Mouse (Mus musculus) lung, embryonic 16.5 days (tissue): ENCODE measurements around the gene Cd300ld3. TPM values are rescaled to one million over a fixed set of nuclear protein-coding genes. Genes with fewer than 3 reads are reported as not detected.
"Not testable (repeated sequence)": the region's sequence is repeated elsewhere in the genome, so short reads cannot be mapped to it uniquely, and the experiment has no call there.

Source experiments
- ATAC-seq: fragments of 200-750 bp; cut with Nextera tagmentation; 2 replicates; pipeline ENCODE4 v1.8.0; 2017; ENCODE audit warnings: low read depth, mild to moderate bottlenecking, moderate library complexity
- H3K27ac ChIP-seq: fragments of 300-500 bp; sonication (generic); 2 replicates; pipeline ENCODE4 v1.5.1; 2014; ENCODE audit warnings: mild to moderate bottlenecking, control low read depth, low read length
- H3K27me3 ChIP-seq: fragments of 300-500 bp; sonication (generic); 2 replicates; pipeline ENCODE4 v1.6.1; 2014; ENCODE audit warnings: low read depth, low read length, mixed read lengths; ENCODE audit not compliant: control insufficient read depth, insufficient read depth
- H3K36me3 ChIP-seq: fragments of 300-500 bp; sonication (generic); 2 replicates; pipeline ENCODE4 v1.6.1; 2014; ENCODE audit warnings: low read length; ENCODE audit not compliant: control insufficient read depth, insufficient read depth
- H3K4me1 ChIP-seq: fragments of 300-500 bp; sonication (generic); replicated peaks from 2 replicates; pipeline ENCODE4 v1.6.1; 2014; ENCODE audit warnings: low read length, mixed read lengths; ENCODE audit not compliant: control insufficient read depth, insufficient read depth
- H3K4me2 ChIP-seq: fragments of 300-500 bp; sonication (generic); 2 replicates; pipeline ENCODE4 v1.6.1; 2014; ENCODE audit warnings: low read depth, low read length, control low read depth
- H3K4me3 ChIP-seq: fragments of 300-500 bp; sonication (generic); 2 replicates; pipeline ENCODE4 v1.5.1; 2014; ENCODE audit warnings: mild to moderate bottlenecking, low read length, control low read depth
- H3K9ac ChIP-seq: fragments of 300-500 bp; sonication (generic); 2 replicates; pipeline ENCODE4 v1.6.1; 2014; ENCODE audit warnings: low read length, control low read depth
- H3K9me3 ChIP-seq: fragments of 300-500 bp; sonication (generic); 2 replicates; pipeline ENCODE4 v1.6.1; 2016; ENCODE audit warnings: low read length; ENCODE audit not compliant: control insufficient read depth
- WGBS: fragments of 180-500 bp; shearing (Covaris S2); extraction: QIAGEN DNeasy Blood & Tissue Kit; methylation state at CpG from one replicate; pipeline ENCODE4 v1.1.7; 2014; 5-methylcytosine and 5-hydroxymethylcytosine counted together
- polyA plus RNA-seq: library from polyadenylated mRNA; unstranded; fragments of >200 nt; fragmentation: Nextera tagmentation; extraction: Ambion mirVana; gene quantifications from 2 replicates; pipeline ENCODE4 v1.2.1, GENCODE M21; 2015

Gene Cd300ld3
- polyA plus RNA-seq, 1 experiment from 2014 or later: not detected

DNA sequence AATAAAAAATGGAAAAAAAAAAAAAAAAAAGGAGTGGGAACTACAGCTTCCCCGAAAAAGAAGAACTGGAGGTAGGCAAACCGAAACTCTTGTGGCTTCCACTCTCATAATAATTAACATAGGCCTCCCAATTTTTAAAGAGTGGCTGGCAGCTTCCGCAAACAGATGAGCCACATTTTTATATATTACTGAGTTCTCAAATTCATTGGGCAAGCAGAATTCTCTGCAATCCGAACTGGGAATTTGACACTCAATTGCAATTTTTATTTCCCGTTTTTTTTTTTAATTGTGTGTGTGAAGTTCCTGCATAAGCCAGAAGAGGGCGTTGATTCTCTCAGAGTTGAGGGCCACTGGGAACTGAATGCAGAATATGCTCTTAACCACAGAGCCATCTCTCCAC is 18.6 kb upstream of the Cd300ld3 start:
- WGBS: 60% methylated on average over 6 of the region's 6 CpGs
- no peaks in the 10 kb centered on the region for H3K36me3 ChIP-seq
- no peak overlapping the region for H3K4me2 ChIP-seq
- no peak overlapping the region for H3K4me3 ChIP-seq
- no peaks in the 10 kb centered on the region for H3K27me3 ChIP-seq
- H3K4me1 ChIP-seq: peaks cover 2% of the 10 kb centered on the region; the same call in 1 of the 2 replicates
- no peak overlapping the region for H3K27ac ChIP-seq
- H3K9ac ChIP-seq: no peak overlapping the region
- no peaks in the 10 kb centered on the region for H3K9me3 ChIP-seq
- ATAC-seq: no peak

DNA sequence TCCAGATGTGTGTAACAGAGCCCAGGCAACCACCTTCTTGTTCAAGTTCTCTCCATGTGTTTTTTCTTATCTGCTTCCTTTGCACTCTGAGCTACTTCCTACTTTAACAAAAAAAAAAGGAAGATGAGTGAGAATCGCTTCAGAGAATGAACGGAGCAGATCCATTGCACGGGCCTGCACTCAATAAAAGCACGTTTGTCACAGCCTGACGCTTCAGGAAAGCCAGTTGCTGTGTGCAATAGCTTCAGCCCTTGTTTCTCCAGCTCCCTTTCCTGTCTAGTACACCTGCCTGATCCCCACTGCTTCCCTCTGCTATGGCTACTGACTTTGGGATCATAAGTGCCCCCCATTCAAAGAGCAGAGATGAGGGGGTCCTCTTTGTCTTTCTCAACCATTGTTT is 13.9 kb upstream of the Cd300ld3 start, which contains the start of gene Cd300e:
Cd300e (minus strand) TSS at position 101 of the 400 bp plus-strand sequence.
- H3K9me3 ChIP-seq: no peaks in the 10 kb centered on the region
- H3K4me2 ChIP-seq: no peak within 1 kb of the TSS
- no peaks in the 10 kb centered on the region for H3K36me3 ChIP-seq
- ATAC-seq: no peak
- H3K27me3 ChIP-seq: no peaks in the 10 kb centered on the region
- no peaks in the 10 kb centered on the region for H3K4me1 ChIP-seq
- 31% methylated on average over 5 of the region's 5 CpGs for WGBS
- H3K9ac ChIP-seq: no peak within 1 kb of the TSS
- no peak within 1 kb of the TSS for H3K4me3 ChIP-seq
- no peak within 1 kb of the TSS for H3K27ac ChIP-seq

- 64% methylated on average over 2 of the region's 2 CpGs for WGBS
- Histone ChIP-seq H3K36me3 (no peaks in the 10 kb centered on the region), H3K9ac (no peak overlapping the region), H3K4me3 (no peak overlapping the region), H3K4me1 (no peaks in the 10 kb centered on the region), H3K4me2 (no peak overlapping the region), H3K27me3 (no peaks in the 10 kb centered on the region), H3K27ac (no peak overlapping the region), H3K9me3 (no peaks in the 10 kb centered on the region)
- ATAC-seq: no peak
These were observed 11.6 kb upstream of the Cd300ld3 start for GRCm38 (mm10) chr11:115059797-115060196.

- no peaks in the 10 kb centered on the region for H3K9me3 ChIP-seq
- no peak for ATAC-seq
- H3K27me3 ChIP-seq: no peaks in the 10 kb centered on the region
- no peak overlapping the region for H3K4me3 ChIP-seq
- 72% methylated on average over 4 of the region's 4 CpGs for WGBS
- H3K9ac ChIP-seq: no peak overlapping the region
- no peak overlapping the region for H3K27ac ChIP-seq
- H3K36me3 ChIP-seq: no peaks in the 10 kb centered on the region
- H3K4me1 ChIP-seq: no peaks in the 10 kb centered on the region
- no peak overlapping the region for H3K4me2 ChIP-seq
These were observed 10.5 kb upstream of the Cd300ld3 start for GRCm38 (mm10) chr11:115058701-115059100.

DNA sequence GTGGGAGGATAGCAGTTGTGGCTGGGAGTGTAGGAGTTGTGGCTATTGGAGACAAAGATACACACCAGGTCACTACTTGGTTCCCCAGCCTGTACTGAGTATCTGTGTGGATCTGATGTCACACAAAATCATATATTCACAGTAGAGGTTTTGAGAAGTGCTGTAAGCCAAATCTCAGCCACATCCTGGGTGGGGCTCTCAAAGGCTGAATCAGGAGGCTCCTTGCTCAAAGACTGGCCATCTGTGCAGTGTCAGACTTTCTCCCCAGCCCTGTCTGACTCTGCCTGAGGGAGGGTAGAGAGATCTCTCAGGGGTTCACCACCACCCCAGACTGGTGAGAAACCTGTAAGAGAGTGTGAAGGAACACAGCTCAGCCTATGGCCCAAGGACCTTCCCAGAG is 6.3 kb upstream of the Cd300ld3 start:
- no peak for ATAC-seq
- H3K4me1 ChIP-seq: no peaks in the 10 kb centered on the region

GRCm38 (mm10) chr11:115052991-115053390 is 4.8 kb upstream of the Cd300ld3 start:
- H3K4me3 ChIP-seq: no peak overlapping the region
- H3K4me2 ChIP-seq: no peak overlapping the region
- no peaks in the 10 kb centered on the region for H3K36me3 ChIP-seq
- H3K27ac ChIP-seq: no peak overlapping the region
- H3K9ac ChIP-seq: no peak overlapping the region
- H3K9me3 ChIP-seq: no peaks in the 10 kb centered on the region
- no peaks in the 10 kb centered on the region for H3K27me3 ChIP-seq
- no peak for ATAC-seq
- no peaks in the 10 kb centered on the region for H3K4me1 ChIP-seq
- 67% methylated on average over 1 of the region's 1 CpGs for WGBS

More for the DNA sequence above, 6.3 kb upstream of the Cd300ld3 start:
- no peaks in the 10 kb centered on the region for H3K36me3 ChIP-seq
- H3K9me3 ChIP-seq: no peaks in the 10 kb centered on the region
- H3K4me2 ChIP-seq: no peak overlapping the region
- H3K27me3 ChIP-seq: no peaks in the 10 kb centered on the region
- H3K4me3 ChIP-seq: no peak overlapping the region
- no peak overlapping the region for H3K9ac ChIP-seq
- H3K27ac ChIP-seq: no peak overlapping the region

GRCm38 (mm10) chr11:115052206-115052605 is 4.0 kb upstream of the Cd300ld3 start:
- no peak overlapping the region for H3K9ac ChIP-seq
- no peak overlapping the region for H3K27ac ChIP-seq
- no peaks in the 10 kb centered on the region for H3K27me3 ChIP-seq
- ATAC-seq: no peak
- H3K9me3 ChIP-seq: no peaks in the 10 kb centered on the region
- H3K4me3 ChIP-seq: no peak overlapping the region
- H3K4me1 ChIP-seq: no peaks in the 10 kb centered on the region
- 2% methylated on average over 9 of the region's 9 CpGs for whole genome bisulfite sequencing
- H3K36me3 ChIP-seq: no peaks in the 10 kb centered on the region
- no peak overlapping the region for H3K4me2 ChIP-seq

DNA sequence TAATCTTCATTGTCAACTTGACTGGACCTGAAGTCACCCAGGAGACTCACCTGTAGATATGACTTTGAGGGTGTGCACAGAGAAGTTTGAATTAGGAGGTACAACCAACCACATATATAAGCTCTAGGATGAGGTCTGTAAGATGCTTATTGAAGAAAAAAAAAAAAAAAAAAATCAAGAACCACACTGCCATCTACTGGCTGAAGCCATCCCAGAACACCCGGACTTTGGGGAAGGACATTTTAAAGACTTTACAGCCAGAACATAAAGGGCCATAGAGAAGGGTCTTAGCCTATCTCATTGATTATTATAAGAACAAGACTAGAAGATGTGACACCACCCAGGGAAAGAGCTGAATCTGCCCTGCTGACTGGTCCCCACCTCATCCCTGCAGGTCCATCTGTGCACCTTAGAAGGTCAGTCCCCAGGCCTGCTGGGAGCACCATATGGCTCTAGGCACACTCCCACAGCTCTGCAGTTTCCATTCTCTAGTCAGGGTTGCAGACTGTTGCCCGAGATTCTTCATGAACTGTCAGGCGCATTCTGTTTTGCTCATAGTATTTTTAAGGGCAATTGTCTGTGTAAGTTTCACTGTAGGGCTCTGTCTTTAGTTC is 1.2 kb upstream of the Cd300ld3 start:
- 38% methylated on average over 3 of the region's 3 CpGs for WGBS

DNA sequence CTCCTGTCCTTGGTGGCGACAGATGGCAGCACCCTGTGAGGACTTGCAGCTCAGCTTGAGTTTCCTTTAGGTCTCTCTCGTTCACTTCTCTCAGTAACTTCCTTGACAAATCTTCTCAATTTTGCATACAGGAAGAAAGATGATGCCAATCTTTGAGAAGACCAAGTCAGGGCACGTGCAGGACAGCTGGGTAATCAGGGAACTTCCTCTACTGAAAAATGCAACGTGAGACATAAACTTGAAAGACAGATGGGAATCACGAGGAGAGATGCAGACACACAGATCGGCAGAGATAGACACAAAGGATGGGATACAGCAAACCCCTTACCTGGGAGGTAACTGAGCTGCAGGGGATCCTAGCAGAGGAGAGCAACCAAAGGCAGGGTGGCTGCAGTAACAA is 10.5 kb downstream of the Cd300ld3 start, which contains the start of gene Cd300ld5:
Cd300ld5 (minus strand) TSS at position 101 of the 400 bp plus-strand sequence.
- not testable (repeated sequence) for H3K27ac ChIP-seq, H3K9me3 ChIP-seq, H3K4me1 ChIP-seq, H3K4me3 ChIP-seq, H3K4me2 ChIP-seq, H3K36me3 ChIP-seq, H3K27me3 ChIP-seq, ATAC-seq, H3K9ac ChIP-seq
- no CpG with 5 or more reads among the region's 6 CpGs for WGBS

More for the DNA sequence above, 1.2 kb upstream of the Cd300ld3 start:
- no peak overlapping the region for H3K4me3 ChIP-seq
- H3K4me2 ChIP-seq: no peak overlapping the region
- no peak overlapping the region for H3K27ac ChIP-seq
- no peaks in the 10 kb centered on the region for H3K4me1 ChIP-seq
- no peaks in the 10 kb centered on the region for H3K36me3 ChIP-seq
- H3K27me3 ChIP-seq: no peaks in the 10 kb centered on the region
- no peaks in the 10 kb centered on the region for H3K9me3 ChIP-seq
- no peak for ATAC-seq
- no peak overlapping the region for H3K9ac ChIP-seq

DNA sequence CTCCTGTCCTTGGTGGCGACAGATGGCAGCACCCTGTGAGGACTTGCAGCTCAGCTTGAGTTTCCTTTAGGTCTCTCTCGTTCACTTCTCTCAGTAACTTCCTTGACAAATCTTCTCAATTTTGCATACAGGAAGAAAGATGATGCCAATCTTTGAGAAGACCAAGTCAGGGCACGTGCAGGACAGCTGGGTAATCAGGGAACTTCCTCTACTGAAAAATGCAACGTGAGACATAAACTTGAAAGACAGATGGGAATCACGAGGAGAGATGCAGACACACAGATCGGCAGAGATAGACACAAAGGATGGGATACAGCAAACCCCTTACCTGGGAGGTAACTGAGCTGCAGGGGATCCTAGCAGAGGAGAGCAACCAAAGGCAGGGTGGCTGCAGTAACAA is 21.3 kb downstream of the Cd300ld3 start, which contains the start of gene Cd300ld4:
Cd300ld4 (minus strand) TSS at position 101 of the 400 bp plus-strand sequence.
- H3K9ac ChIP-seq, H3K4me1 ChIP-seq, H3K4me2 ChIP-seq, H3K36me3 ChIP-seq, ATAC-seq, H3K27me3 ChIP-seq, H3K9me3 ChIP-seq, H3K4me3 ChIP-seq, H3K27ac ChIP-seq: not testable (repeated sequence)
- no CpG with 5 or more reads among the region's 6 CpGs for WGBS
